Mouse (Mus musculus) thymus, adult 2 months (tissue): ENCODE data around the gene Abcb8. TPM values are rescaled to one million over a fixed set of nuclear protein-coding genes. Genes with fewer than 3 reads are reported as not detected.

Experiments
- DNase-seq: peaks from one replicate; pipeline ENCODE4 v3.0.0; 2021
- H3K27ac ChIP-seq: fragments of 200-500 bp; 2 replicates; pipeline ENCODE4 v1.5.1; 2012; ENCODE audit warnings: low read length, control low read depth; ENCODE audit not compliant: control insufficient read depth, insufficient read depth
- H3K27me3 ChIP-seq: fragments of 200-500 bp; 2 replicates; pipeline ENCODE4 v1.6.1; 2012; ENCODE audit warnings: mild to moderate bottlenecking, low read length, moderate library complexity, mixed read lengths; ENCODE audit not compliant: control insufficient read depth, insufficient read depth
- H3K36me3 ChIP-seq: fragments of 200-500 bp; 2 replicates; pipeline ENCODE4 v1.6.1; 2012; ENCODE audit warnings: mild to moderate bottlenecking, low read length, moderate library complexity; ENCODE audit not compliant: control insufficient read depth, insufficient read depth
- H3K4me1 ChIP-seq: fragments of 200-500 bp; replicated peaks from 2 replicates; pipeline ENCODE4 v1.6.1; 2012; ENCODE audit warnings: low read length; ENCODE audit not compliant: control insufficient read depth, insufficient read depth
- H3K4me3 ChIP-seq: fragments of 200-500 bp; 2 replicates; pipeline ENCODE4 v1.5.1; 2012; ENCODE audit warnings: mild to moderate bottlenecking, low read length, control low read depth, moderate library complexity; ENCODE audit not compliant: control insufficient read depth, insufficient read depth
- CTCF ChIP-seq: fragments of 200-500 bp; IDR thresholded peaks from 2 replicates; pipeline ENCODE4 v1.5.1; 2012; ENCODE audit warnings: mild to moderate bottlenecking, control low read depth, low read length, moderate library complexity, borderline replicate concordance; ENCODE audit not compliant: control insufficient read depth, poor library complexity, insufficient read depth; ENCODE audit errors: extremely low read depth
- POLR2A ChIP-seq: fragments of 200-500 bp; IDR thresholded peaks from 2 replicates; pipeline ENCODE4 v1.6.1; 2012; ENCODE audit warnings: mild to moderate bottlenecking, low read length, control low read depth, moderate library complexity; ENCODE audit not compliant: control insufficient read depth, poor library complexity, insufficient read depth; ENCODE audit errors: extremely low read depth
- WGBS: fragments of 180-500 bp; shearing (Covaris S2); methylation state at CpG from one replicate; pipeline ENCODE4 v1.1.7; 2018; 5-methylcytosine and 5-hydroxymethylcytosine counted together
- polyA plus RNA-seq: library from polyadenylated mRNA; depleted of rRNA; stranded (reverse); fragments of >200 nt; gene quantifications from 2 replicates; pipeline ENCODE4 v1.2.3, GENCODE M21; 2012

The Abcb8 gene
- polyA plus RNA-seq, 1 experiment: 78.2 TPM

- no peak for DNase-seq
- Histone ChIP-seq H3K36me3 (no peaks in the 10 kb centered on the region), H3K4me1 (peaks cover 9% of the 10 kb centered on the region), H3K4me3 (no peak overlapping the region), H3K27ac (no peak overlapping the region), H3K27me3 (no peaks in the 10 kb centered on the region)
- WGBS: 93% methylated on average over 10 of the region's 10 CpGs
- TF ChIP-seq CTCF (no peak), POLR2A (no peak)
Observed at GRCm38 (mm10) chr5:24364963-24365362, 28.5 kb upstream of the Abcb8 start.

GRCm38 (mm10) chr5:24365528-24365927 is 27.9 kb upstream of the Abcb8 start:
- H3K27ac ChIP-seq: no peak overlapping the region
- DNase-seq: no peak
- no peak for TF ChIP-seq CTCF
- no peak for TF ChIP-seq POLR2A
- H3K27me3 ChIP-seq: no peaks in the 10 kb centered on the region
- WGBS: 11% methylated on average over 5 of the region's 5 CpGs
- no peaks in the 10 kb centered on the region for H3K36me3 ChIP-seq
- H3K4me3 ChIP-seq: no peak overlapping the region
- H3K4me1 ChIP-seq: peaks cover 9% of the 10 kb centered on the region

GRCm38 (mm10) chr5:24366426-24366825 is 27.0 kb upstream of the Abcb8 start:
- Histone ChIP-seq H3K27ac (no peak overlapping the region), H3K27me3 (no peaks in the 10 kb centered on the region), H3K36me3 (no peaks in the 10 kb centered on the region), H3K4me1 (peaks cover 1% of the 10 kb centered on the region), H3K4me3 (no peak overlapping the region)
- TF ChIP-seq POLR2A: no peak
- TF ChIP-seq CTCF: no peak
- DNase-seq: no peak
- 91% methylated on average over 9 of the region's 9 CpGs for WGBS

- Histone ChIP-seq H3K4me3 (no peak overlapping the region), H3K27ac (no peak overlapping the region), H3K4me1 (no peaks in the 10 kb centered on the region), H3K36me3 (no peaks in the 10 kb centered on the region), H3K27me3 (no peaks in the 10 kb centered on the region)
- TF ChIP-seq POLR2A (no peak), CTCF (no peak)
- no peak for DNase-seq
- WGBS: 96% methylated on average over 9 of the region's 9 CpGs
Observed at GRCm38 (mm10) chr5:24369767-24370166, 23.7 kb upstream of the Abcb8 start.

GRCm38 (mm10) chr5:24373807-24374206 is 19.7 kb upstream of the Abcb8 start:
- Histone ChIP-seq H3K27me3 (no peaks in the 10 kb centered on the region), H3K36me3 (no peaks in the 10 kb centered on the region), H3K27ac (no peak overlapping the region), H3K4me3 (no peak overlapping the region), H3K4me1 (no peaks in the 10 kb centered on the region)
- WGBS: 97% methylated on average over 5 of the region's 5 CpGs
- DNase-seq: no peak
- TF ChIP-seq POLR2A (no peak), CTCF (no peak)

GRCm38 (mm10) chr5:24374216-24374615 is 19.2 kb upstream of the Abcb8 start:
- TF ChIP-seq POLR2A (no peak), CTCF (no peak)
- no peaks in the 10 kb centered on the region for H3K4me1 ChIP-seq
- no peaks in the 10 kb centered on the region for H3K27me3 ChIP-seq
- H3K36me3 ChIP-seq: no peaks in the 10 kb centered on the region
- no peak overlapping the region for H3K27ac ChIP-seq
- DNase-seq: no peak
- H3K4me3 ChIP-seq: no peak overlapping the region
- WGBS: 71% methylated on average over 6 of the region's 6 CpGs

GRCm38 (mm10) chr5:24374666-24375328 is 18.7 kb upstream of the Abcb8 start:
- no peak overlapping the region for H3K27ac ChIP-seq
- no peak for DNase-seq
- H3K27me3 ChIP-seq: no peaks in the 10 kb centered on the region
- TF ChIP-seq CTCF: no peak
- no peak for TF ChIP-seq POLR2A
- 87% methylated on average over 7 of the region's 7 CpGs for WGBS
- no peaks in the 10 kb centered on the region for H3K36me3 ChIP-seq
- no peak overlapping the region for H3K4me3 ChIP-seq
- no peaks in the 10 kb centered on the region for H3K4me1 ChIP-seq
